Mouse (Mus musculus) testis, postnatal 10 days (tissue): ENCODE results near the gene Omd.

Experiments
- DNase-seq: peaks from one replicate; pipeline ENCODE4 v3.0.0; 2021; ENCODE audit warnings: low spot score

Omd gene

DNA sequence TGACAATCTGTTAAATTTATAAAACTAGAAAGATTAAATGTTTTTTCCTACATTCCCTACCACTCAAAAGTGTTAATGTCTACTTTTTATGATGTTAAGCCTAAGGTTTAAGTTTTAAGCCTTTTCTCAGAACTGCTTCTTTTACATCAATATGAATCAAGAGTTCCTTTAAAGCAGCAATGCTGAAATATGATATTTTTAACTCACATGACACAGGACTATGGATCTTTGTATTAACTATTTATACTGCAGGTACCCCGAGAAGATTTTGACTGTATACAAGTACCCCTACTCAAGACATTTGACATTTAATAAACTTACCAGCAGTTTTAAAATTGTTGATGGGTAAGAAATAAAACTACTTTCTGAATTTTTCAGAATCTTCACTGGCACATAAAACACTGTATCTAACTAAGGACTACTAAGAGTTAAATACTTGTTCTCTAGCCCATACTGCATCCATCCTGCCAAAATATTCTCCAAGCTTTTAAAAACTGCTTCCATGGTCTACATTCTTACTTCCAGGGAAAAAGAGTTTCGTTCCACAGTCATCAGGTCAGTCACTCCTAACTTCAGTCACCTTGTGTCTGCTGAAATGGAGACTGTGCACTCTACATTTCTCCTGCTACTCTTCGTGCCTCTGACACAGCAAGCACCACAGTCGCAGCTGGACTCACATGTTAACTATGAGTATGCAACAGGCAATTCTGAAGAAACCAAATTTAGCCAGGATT, 26.5 kb downstream of the Omd start:
- DNase-seq: no peak

DNA sequence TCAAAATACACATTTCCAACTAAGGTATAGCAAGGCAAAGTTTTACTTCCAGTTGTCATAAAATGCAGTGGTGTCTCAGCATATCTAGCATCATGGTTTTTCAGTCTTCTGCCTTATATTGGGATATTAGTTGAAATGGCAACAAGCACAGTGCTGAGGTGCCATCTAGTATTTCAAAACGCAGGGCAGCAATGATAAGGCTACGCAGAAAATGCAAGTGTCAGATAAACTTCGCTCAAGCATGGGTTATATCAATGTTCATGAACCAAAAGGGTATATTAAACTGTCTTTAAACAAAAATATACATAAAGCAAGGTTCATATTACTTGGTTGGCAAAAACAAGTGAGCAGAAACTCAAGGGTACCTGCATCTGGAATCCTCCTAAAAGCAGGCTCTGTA, 34.8 kb downstream of the Omd start:
- no peak for DNase-seq

GRCm38 (mm10) chr13:49618365-49618764, 36.1 kb downstream of the Omd start:
- DNase-seq: no peak

GRCm38 (mm10) chr13:49623216-49623615, 41.0 kb downstream of the Omd start:
- no peak for DNase-seq

DNA sequence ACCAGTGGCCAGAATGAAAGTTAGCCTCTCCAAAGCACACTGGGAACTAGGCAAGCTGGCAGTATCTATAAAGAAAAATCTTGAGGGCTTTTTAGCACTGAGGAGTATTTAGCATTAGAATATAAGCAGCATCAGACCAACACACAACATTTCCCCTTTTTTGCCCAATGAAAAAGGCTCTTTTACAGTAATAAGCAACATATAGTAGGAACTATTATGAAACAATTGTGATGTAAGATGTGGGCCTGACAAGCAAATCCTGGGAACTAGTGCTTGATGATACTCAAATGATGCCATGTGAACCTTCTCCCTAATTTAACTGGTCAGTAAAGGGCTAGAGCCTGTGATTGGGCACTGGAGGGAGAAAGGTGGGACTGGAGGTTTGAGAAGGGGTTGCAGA, 45.9 kb downstream of the Omd start:
- DNase-seq: no peak

GRCm38 (mm10) chr13:49629076-49629475, 46.8 kb downstream of the Omd start:
- DNase-seq: no peak

DNA sequence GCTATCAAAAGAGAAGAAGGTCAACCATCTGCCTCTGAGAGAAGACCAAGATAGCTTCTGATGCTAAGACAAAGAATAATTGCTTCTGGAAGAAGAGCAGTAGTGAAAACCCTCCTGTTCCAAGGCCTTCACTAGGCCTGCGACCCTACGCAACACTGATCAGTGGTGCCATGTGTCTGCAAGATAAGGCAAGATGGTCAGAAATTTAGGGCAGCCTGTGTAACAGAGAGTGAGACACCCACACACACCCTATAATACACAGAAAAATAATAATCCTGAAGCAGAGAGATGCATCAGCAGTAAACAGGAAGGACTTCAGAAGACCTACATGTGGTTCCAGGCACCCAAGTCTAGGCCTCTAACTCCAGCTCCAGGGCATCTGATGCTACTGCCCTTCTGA, 57.7 kb downstream of the Omd start:
- no peak for DNase-seq
